Mouse (Mus musculus): ENCODE data around the gene Rplp0. TPM values are rescaled to one million over a fixed set of nuclear protein-coding genes. Genes with fewer than 3 reads are reported as not detected.

Rplp0 gene
- polyA plus RNA-seq (2012; ENCODE audit: low replicate concordance), result 322 and 907 TPM in 2 replicates

DNA sequence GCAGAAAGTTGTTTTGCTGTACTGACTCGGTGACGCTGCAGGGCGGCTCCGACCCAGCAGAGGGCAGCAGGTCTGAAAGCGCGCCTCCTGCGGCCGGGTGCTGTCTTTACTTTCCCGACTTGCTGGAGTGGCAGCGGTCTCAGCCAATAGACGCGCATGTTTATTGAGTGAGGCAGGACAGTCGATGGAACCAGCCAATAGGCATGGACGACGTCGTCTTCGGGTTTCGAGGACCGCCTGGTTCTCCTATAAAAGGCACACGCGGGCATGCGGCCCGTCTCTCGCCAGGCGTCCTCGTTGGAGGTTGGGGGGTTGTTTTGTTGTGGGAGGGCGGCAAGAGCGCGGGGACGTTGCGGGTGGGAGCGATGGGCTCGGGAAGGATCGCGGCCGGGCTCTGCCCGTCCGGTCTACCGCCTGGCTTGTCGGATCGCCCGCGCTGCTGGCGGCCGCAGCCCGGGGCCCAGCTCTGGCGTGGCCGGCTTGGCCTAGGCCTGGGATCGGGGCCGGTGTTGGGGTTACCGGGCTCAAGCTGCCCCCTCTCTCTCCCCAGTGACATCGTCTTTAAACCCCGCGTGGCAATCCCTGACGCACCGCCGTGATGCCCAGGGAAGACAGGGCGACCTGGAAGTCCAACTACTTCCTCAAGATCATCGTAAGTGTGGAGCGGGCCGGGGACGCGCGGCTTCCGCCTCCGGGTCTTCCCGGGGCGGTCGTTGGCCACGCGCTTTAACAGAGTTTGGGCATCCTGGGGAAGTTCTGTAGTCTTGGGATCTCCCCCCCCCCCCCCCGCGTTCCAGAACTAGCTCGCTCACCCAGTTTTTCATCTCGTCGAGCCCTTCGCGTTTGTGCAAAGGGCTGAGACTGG lies at the start of gene Rplp0:
Gene Rplp0 (plus strand): TSS at position 231 of the 865 bp plus-strand sequence.

GRCm38 (mm10) chr5:115564737-115565393 lies 5.6 kb downstream of the Rplp0 start, which contains the start of gene Gcn1l1:
Gcn1l1 (plus strand) TSS chr5:115565254.

Other genes with a start within 250 kb of the Rplp0 start
- 58.2 and 96.4 TPM in 2 replicates for gene Srsf9, start 232.3 kb upstream of the Rplp0 start, polyA plus RNA-seq (2012; ENCODE audit: low replicate concordance)
- 6.3 and 7.5 TPM in 2 replicates for gene Gatc, start 218.3 kb upstream of the Rplp0 start, polyA plus RNA-seq (2012; ENCODE audit: low replicate concordance)
- gene Triap1, start 218.2 kb upstream of the Rplp0 start, polyA plus RNA-seq (2012; ENCODE audit: low replicate concordance), result 3.8 and 6.0 TPM in 2 replicates
- 1,125 and 1,487 TPM in 2 replicates for gene Cox6a1, start 210.5 kb upstream of the Rplp0 start, polyA plus RNA-seq (2012; ENCODE audit: low replicate concordance)
- gene Msi1, start 129.9 kb upstream of the Rplp0 start, polyA plus RNA-seq (2012; ENCODE audit: low replicate concordance), result 3.5 and 17.8 TPM in 2 replicates
- gene Pla2g1b, start 93.2 kb upstream of the Rplp0 start, polyA plus RNA-seq (2012; ENCODE audit: low replicate concordance), result 1.6 TPM in 1 of 2 replicates, not detected in the other
- gene Sirt4, start 74.7 kb upstream of the Rplp0 start, polyA plus RNA-seq (2012; ENCODE audit: low replicate concordance), result 6.8 and 11.5 TPM in 2 replicates
- 143 and 238 TPM in 2 replicates for gene Pxn, start 52.8 kb upstream of the Rplp0 start, polyA plus RNA-seq (2012; ENCODE audit: low replicate concordance)
- 65.8 and 116 TPM in 2 replicates for gene Gcn1l1, start 5.8 kb downstream of the Rplp0 start, polyA plus RNA-seq (2012; ENCODE audit: low replicate concordance)
- 35.3 and 70.4 TPM in 2 replicates for gene Rab35, start 72.4 kb downstream of the Rplp0 start, polyA plus RNA-seq (2012; ENCODE audit: low replicate concordance)
- gene Bicdl1, start 172.2 kb downstream of the Rplp0 start, polyA plus RNA-seq (2012; ENCODE audit: low replicate concordance), result 42.0 and 46.0 TPM in 2 replicates